Mouse (Mus musculus) MEL (cell line): ENCODE data around the gene Tcea3.

Experiments
- CHD1 ChIP-seq: IDR thresholded peaks from 2 replicates; pipeline ENCODE4 v1.6.1; 2012; ENCODE audit warnings: low read depth, mild to moderate bottlenecking, inconsistent platforms, low read length, improper control_type of control experiment
- CTCF ChIP-seq, 3 experiments: IDR thresholded peaks in 2 of 3; conservative IDR thresholded peaks in 1 of 3; 2 replicates each; pipeline ENCODE4 v1.5.1; 2011 to 2012; ENCODE audit warnings: low read length in 3 of 3, low read depth in 2 of 3, mild to moderate bottlenecking in 2 of 3, improper control_type of control experiment in 1 of 3, inconsistent platforms in 1 of 3, mixed read lengths in 1 of 3, moderate library complexity in 1 of 3; ENCODE audit not compliant: control insufficient read depth in 1 of 3, insufficient read depth in 1 of 3, poor library complexity in 1 of 3, severe bottlenecking in 1 of 3
- HCFC1 ChIP-seq: IDR thresholded peaks from 2 replicates; pipeline ENCODE4 v1.6.1; 2012; ENCODE audit warnings: low read depth, mild to moderate bottlenecking, inconsistent platforms, low read length, improper control_type of control experiment, moderate library complexity
- MAFK ChIP-seq: IDR thresholded peaks from 2 replicates; pipeline ENCODE4 v1.6.1; 2011; ENCODE audit warnings: low read depth, mild to moderate bottlenecking, low read length, improper control_type of control experiment, borderline replicate concordance
- POLR2A ChIP-seq, 2 experiments: IDR thresholded peaks; 2 replicates each; pipeline ENCODE4 v1.6.1; 2011 to 2012; ENCODE audit warnings: low read length in 2 of 2, mild to moderate bottlenecking in 2 of 2, control low read depth in 1 of 2, improper control_type of control experiment in 1 of 2, low read depth in 1 of 2, moderate library complexity in 1 of 2; ENCODE audit not compliant: control insufficient read depth in 1 of 2, insufficient read depth in 1 of 2, poor library complexity in 1 of 2
- TBP ChIP-seq: IDR thresholded peaks from 2 replicates; pipeline ENCODE4 v1.8.0; 2011; ENCODE audit warnings: low read depth, low read length, improper control_type of control experiment
- USF2 ChIP-seq, 2 experiments: IDR thresholded peaks; 2 replicates each; pipeline ENCODE4 v1.6.1; 2011 to 2012; ENCODE audit warnings: improper control_type of control experiment in 2 of 2, low read length in 2 of 2, borderline replicate concordance in 1 of 2, inconsistent platforms in 1 of 2, low read depth in 1 of 2, mild to moderate bottlenecking in 1 of 2; ENCODE audit not compliant: insufficient read depth in 1 of 2
- ZC3H11A ChIP-seq: IDR thresholded peaks from 2 replicates; pipeline ENCODE4 v1.6.1; 2012; ENCODE audit warnings: low read depth, mild to moderate bottlenecking, inconsistent platforms, low read length, improper control_type of control experiment
- ZMIZ1 ChIP-seq: IDR thresholded peaks from 2 replicates; pipeline ENCODE4 v1.6.1; 2012; ENCODE audit warnings: low read depth, mild to moderate bottlenecking, inconsistent platforms, low read length, improper control_type of control experiment, moderate library complexity
- ZNF384 ChIP-seq: IDR thresholded peaks from 2 replicates; pipeline ENCODE4 v1.6.1; 2012; ENCODE audit warnings: low read depth, mild to moderate bottlenecking, inconsistent platforms, low read length, improper control_type of control experiment

DNA sequence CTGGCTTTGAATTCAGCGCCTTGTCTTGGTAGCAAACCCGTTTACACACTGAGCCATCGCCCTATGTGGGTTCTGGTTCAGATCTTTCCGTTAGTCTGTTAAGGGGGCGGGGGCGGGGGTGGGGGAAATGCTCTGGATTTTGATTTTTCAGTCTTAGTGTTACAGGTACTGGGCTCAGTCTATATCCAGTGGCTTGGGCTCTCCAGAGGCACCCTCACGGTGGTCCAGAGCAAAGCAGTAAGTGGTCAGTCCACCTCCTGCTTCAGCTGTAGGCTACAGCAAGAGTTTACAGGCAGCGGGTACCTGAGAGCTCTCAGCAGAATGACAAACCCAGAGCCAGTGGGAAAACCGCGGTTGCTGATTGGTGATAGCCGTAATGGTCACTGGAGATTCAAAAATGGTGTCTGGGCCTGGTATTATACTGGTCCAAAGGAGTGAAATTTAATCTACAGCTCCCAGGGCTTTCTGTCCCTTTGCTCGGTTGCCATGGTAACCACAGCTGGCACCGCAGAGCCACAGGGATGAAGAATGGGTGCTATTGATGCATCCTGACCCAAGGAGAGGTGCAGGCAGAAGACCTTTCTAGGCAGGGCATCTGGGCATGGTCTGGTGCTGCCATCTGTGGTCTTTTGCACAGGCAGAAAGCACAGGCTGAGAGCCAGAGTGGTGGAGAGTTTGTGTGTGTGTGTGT, 23.8 kb upstream of the Tcea3 start:
- TF ChIP-seq ZNF384 (no peak), ZMIZ1 (no peak), ZC3H11A (no peak), CTCF (IDR thresholded peaks at IDR 0.05 in 2 of 3, conservative IDR thresholded peaks at IDR 0.05 in 1 of 3; ENCODE audit: control insufficient read depth in 1 of 3, insufficient read depth in 1 of 3, low read depth in 2 of 3, low read length in 3 of 3, poor library complexity in 1 of 3, severe bottlenecking in 1 of 3) (no peak), HCFC1 (no peak), USF2 (IDR thresholded peaks at IDR 0.05; ENCODE audit: borderline replicate concordance in 1 of 2, insufficient read depth in 1 of 2, low read depth in 1 of 2, low read length in 2 of 2) (no peak), MAFK (no peak), CHD1 (no peak), TBP (no peak), POLR2A (IDR thresholded peaks at IDR 0.05; ENCODE audit: control insufficient read depth in 1 of 2, insufficient read depth in 1 of 2, low read depth in 1 of 2, low read length in 2 of 2, poor library complexity in 1 of 2) (no peak)
